In genomic region chr12:76593839-76594322, GRCm38 (mm10) we compare ENCODE assay signal across 8 mouse cellular contexts.
A peak's percentile ranks its signal among the peaks of the same experiment; 100 is the strongest.
DNase-seq lines count a peak whose midpoint lies in the region; ATAC-seq and TF ChIP-seq lines count a peak whose summit lies in the region.

No protein-coding gene starts in this region.

- H3K27ac ChIP-seq in forebrain, embryonic 13.5 days = peak overlapping the region; percentile 19; the same call in 1 of the 2 replicates
- H3K27ac ChIP-seq in heart, embryonic 16.5 days (ENCODE audit: low read length) = 0 out of 2 replicates have a peak overlapping the region, but pooled peaks have one; percentile 51
- H3K27ac ChIP-seq in lung, embryonic 16.5 days (ENCODE audit: low read length) = peak overlapping the region; percentile 58
- no peak overlapping the region for H3K27ac ChIP-seq in thymus, adult 2 months (ENCODE audit: control insufficient read depth, insufficient read depth, low read length)

- peak overlapping the region; percentile 34; the same call in 1 of the 2 replicates for H3K9ac ChIP-seq in forebrain, embryonic 13.5 days
- H3K9ac ChIP-seq in heart, embryonic 16.5 days (ENCODE audit: low read length) = no peak overlapping the region
- H3K9ac ChIP-seq in lung, embryonic 16.5 days (ENCODE audit: low read length) = no peak overlapping the region; the same call in 1 of the 2 replicates

- DNase-seq in B cell, adult 2 months = peak; percentile 63 to 71
- DNase-seq in layer of hippocampus, adult 8-10 months (ENCODE audit: low spot score in 2 of 2) = peak; percentile 71 to 76
- peak; percentile 79 to 81 for DNase-seq in right cerebral cortex, adult 2 months (ENCODE audit: low spot score in 2 of 2)
- no peak for DNase-seq in thymus, adult 2 months

- H3K4me2 ChIP-seq in forebrain, embryonic 13.5 days = no peak overlapping the region
- no peak overlapping the region for H3K4me2 ChIP-seq in heart, embryonic 16.5 days (ENCODE audit: low read depth, low read length)
- no peak overlapping the region for H3K4me2 ChIP-seq in lung, embryonic 16.5 days (ENCODE audit: low read depth, low read length)

- no peak for TF ChIP-seq POLR2A in thymus, adult 2 months (IDR thresholded peaks at IDR 0.05; ENCODE audit: control insufficient read depth, extremely low read depth, insufficient read depth, low read length, poor library complexity)

- no peaks in the 10 kb centered on the region for H3K9me3 ChIP-seq in forebrain, embryonic 13.5 days (replicated peaks)
- no peaks in the 10 kb centered on the region for H3K9me3 ChIP-seq in heart, embryonic 16.5 days (replicated peaks; ENCODE audit: control insufficient read depth, low read length)
- no peaks in the 10 kb centered on the region for H3K9me3 ChIP-seq in lung, embryonic 16.5 days (ENCODE audit: control insufficient read depth, low read length)

- no peaks in the 10 kb centered on the region for H3K36me3 ChIP-seq in forebrain, embryonic 13.5 days (ENCODE audit: poor library complexity, severe bottlenecking)
- no peaks in the 10 kb centered on the region; the same call in 1 of the 2 replicates for H3K36me3 ChIP-seq in heart, embryonic 16.5 days (ENCODE audit: control insufficient read depth, insufficient read depth)
- H3K36me3 ChIP-seq in lung, embryonic 16.5 days (ENCODE audit: control insufficient read depth, insufficient read depth, low read length) = no peaks in the 10 kb centered on the region
- H3K36me3 ChIP-seq in thymus, adult 2 months (ENCODE audit: control insufficient read depth, insufficient read depth, low read length) = no peaks in the 10 kb centered on the region

- H3K4me1 ChIP-seq in forebrain, embryonic 13.5 days = peaks cover 15% of the 10 kb centered on the region
- H3K4me1 ChIP-seq in heart, embryonic 16.5 days (ENCODE audit: control insufficient read depth, insufficient read depth, low read length) = peaks cover 25% of the 10 kb centered on the region
- peaks cover 30% of the 10 kb centered on the region for H3K4me1 ChIP-seq in lung, embryonic 16.5 days (replicated peaks; ENCODE audit: control insufficient read depth, insufficient read depth, low read length)
- no peaks in the 10 kb centered on the region for H3K4me1 ChIP-seq in thymus, adult 2 months (replicated peaks; ENCODE audit: control insufficient read depth, insufficient read depth, low read length)

- H3K4me3 ChIP-seq in forebrain, embryonic 13.5 days = no peak overlapping the region
- H3K4me3 ChIP-seq in heart, embryonic 16.5 days (ENCODE audit: low read length) = no peak overlapping the region
- H3K4me3 ChIP-seq in lung, embryonic 16.5 days (ENCODE audit: low read length) = no peak overlapping the region
- H3K4me3 ChIP-seq in thymus, adult 2 months (ENCODE audit: control insufficient read depth, insufficient read depth, low read length) = no peak overlapping the region

- TF ChIP-seq CTCF in thymus, adult 2 months (IDR thresholded peaks at IDR 0.05; ENCODE audit: borderline replicate concordance, control insufficient read depth, extremely low read depth, insufficient read depth, low read length, poor library complexity) = no peak

- 0 out of 2 replicates have a peak, but pooled peaks cover 4% of the 10 kb centered on the region for H3K27me3 ChIP-seq in forebrain, embryonic 13.5 days
- 0 out of 2 replicates have a peak, but pooled peaks cover 2% of the 10 kb centered on the region for H3K27me3 ChIP-seq in heart, embryonic 16.5 days (ENCODE audit: control insufficient read depth, insufficient read depth, low read length)
- no peaks in the 10 kb centered on the region for H3K27me3 ChIP-seq in lung, embryonic 16.5 days (ENCODE audit: control insufficient read depth, insufficient read depth, low read depth, low read length)
- no peaks in the 10 kb centered on the region for H3K27me3 ChIP-seq in thymus, adult 2 months (ENCODE audit: control insufficient read depth, insufficient read depth, low read length)

- WGBS in forebrain, embryonic 13.5 days = 6% methylated on average over 7 of the region's 7 CpGs
- 16% methylated on average over 7 of the region's 7 CpGs for WGBS in heart, embryonic 16.5 days
- WGBS in lung, embryonic 16.5 days = 8% methylated on average over 7 of the region's 7 CpGs
- 20% methylated on average over 7 of the region's 7 CpGs for WGBS in thymus, adult 2 months

- ATAC-seq in activated CD4-positive, CD25-positive, alpha-beta regulatory T cell, adult 4 months = peak; percentile 43
- peak; percentile 41 for ATAC-seq in forebrain, embryonic 13.5 days
- ATAC-seq in heart, embryonic 16.5 days (replicated peaks; ENCODE audit: extremely low read depth, insufficient read depth, low FRiP score) = peak; percentile 24; the same call in 1 of the 2 replicates
- ATAC-seq in lung, embryonic 16.5 days (ENCODE audit: low read depth) = peak; percentile 86

Comparison
In these comparisons a context has a peak if more than half of its experiments do, and no peak if none do; other contexts are left out.
1. ATAC-seq: peak in every context shown above with its lines; median percentile 86 in lung, embryonic 16.5 days; 43 in activated CD4-positive, CD25-positive, alpha-beta regulatory T cell, adult 4 months; 41 in forebrain, embryonic 13.5 days; 24 in heart, embryonic 16.5 days.